Mouse (Mus musculus): ENCODE measurements around the gene Krt39. TPM values are rescaled to one million over a fixed set of nuclear protein-coding genes. Genes with fewer than 3 reads are reported as not detected.

The Krt39 gene
- total and polyA plus RNA-seq, 2 experiments from 2014 or later: not detected

DNA sequence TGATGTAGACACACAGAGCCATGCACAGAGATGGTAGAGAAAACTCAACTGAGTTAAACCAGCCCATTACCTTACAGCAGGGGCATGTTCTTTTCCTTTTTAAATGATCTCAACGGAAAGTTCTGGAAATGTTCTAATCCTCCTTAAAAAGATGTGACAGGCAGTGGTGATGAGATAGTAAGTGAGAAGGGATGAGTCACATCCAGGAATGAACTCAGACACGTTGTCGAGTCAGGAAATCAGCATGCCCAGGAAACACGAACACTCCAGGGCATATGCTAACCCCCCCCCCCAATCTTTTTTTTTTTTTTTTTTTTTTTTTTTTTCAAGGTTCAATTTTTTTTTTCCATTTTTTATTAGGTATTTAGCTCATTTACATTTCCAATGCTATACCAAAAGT is 48.7 kb downstream of the Krt39 start:
- Histone ChIP-seq H3K4me1 (ENCODE audit: insufficient read depth, low read length) (no peaks in the 10 kb centered on the region), H3K4me3 (ENCODE audit: low read length) (no peak overlapping the region), H3K4me2 (ENCODE audit: low read depth, low read length) (no peak overlapping the region), H3K27ac (no peak overlapping the region), H3K9ac (replicated peaks; ENCODE audit: low read length) (no peak overlapping the region), H3K36me3 (ENCODE audit: insufficient read depth, low read length) (no peaks in the 10 kb centered on the region), H3K9me3 (ENCODE audit: low read length) (no peaks in the 10 kb centered on the region), H3K27me3 (ENCODE audit: insufficient read depth, low read length) (no peaks in the 10 kb centered on the region)
- 70% methylated on average over 4 of the region's 4 CpGs for WGBS
- no peak for TF ChIP-seq CTCF (IDR thresholded peaks at IDR 0.05; ENCODE audit: low read depth)
- ATAC-seq (no peak), DNase-seq (ENCODE audit: low spot score) (no peak)

DNA sequence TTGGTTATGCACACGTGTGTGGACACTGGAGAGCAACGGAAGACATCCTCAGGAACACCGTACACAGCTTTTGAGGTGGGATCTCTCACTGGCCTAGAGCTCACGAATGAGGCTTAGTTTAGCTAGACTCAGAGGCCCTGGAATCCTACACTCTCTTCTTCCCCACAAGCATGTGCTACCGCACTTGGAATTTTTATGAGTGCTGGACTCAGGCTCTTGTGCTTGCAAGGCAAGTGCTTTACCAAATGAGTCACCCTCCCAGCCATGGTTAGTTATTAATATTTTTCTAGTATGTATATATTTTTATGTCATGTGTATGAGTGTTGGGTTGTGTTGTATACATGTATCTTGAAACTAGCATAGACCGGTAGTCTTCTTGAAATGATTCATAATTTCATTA is 49.2 kb downstream of the Krt39 start:
- Histone ChIP-seq H3K4me1 (ENCODE audit: insufficient read depth, low read length) (no peaks in the 10 kb centered on the region), H3K27me3 (ENCODE audit: insufficient read depth, low read length) (no peaks in the 10 kb centered on the region), H3K4me2 (ENCODE audit: low read depth, low read length) (no peak overlapping the region), H3K27ac (no peak overlapping the region), H3K4me3 (ENCODE audit: low read length) (no peak overlapping the region), H3K9me3 (ENCODE audit: low read length) (no peaks in the 10 kb centered on the region), H3K9ac (replicated peaks; ENCODE audit: low read length) (no peak overlapping the region), H3K36me3 (ENCODE audit: insufficient read depth, low read length) (no peaks in the 10 kb centered on the region)
- no peak for ATAC-seq
- no peak for DNase-seq (ENCODE audit: low spot score)
- 91% methylated on average over 6 of the region's 6 CpGs for WGBS
- TF ChIP-seq CTCF (IDR thresholded peaks at IDR 0.05; ENCODE audit: low read depth): no peak

DNA sequence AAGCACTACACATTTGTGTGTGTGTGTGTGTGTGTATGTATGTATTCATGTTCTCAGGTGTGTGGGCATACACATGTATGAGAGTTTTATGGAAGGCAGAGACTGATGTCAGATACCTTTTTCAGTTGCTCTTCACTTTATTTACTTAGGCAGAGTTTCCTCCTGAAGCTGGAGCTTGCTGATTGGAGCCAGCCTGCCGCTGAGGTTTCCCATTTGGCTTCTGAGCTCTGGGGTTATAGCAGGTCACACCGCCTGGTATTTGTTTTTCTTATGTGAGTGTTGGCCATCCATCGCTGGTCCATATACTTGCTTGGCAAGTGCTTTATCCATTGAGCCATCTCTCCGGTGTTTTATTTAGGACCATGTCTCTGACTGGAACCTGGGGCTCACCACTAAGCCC is 51.9 kb downstream of the Krt39 start:
- H3K4me3 ChIP-seq (ENCODE audit: low read length): no peak overlapping the region
- H3K9me3 ChIP-seq (ENCODE audit: low read length): no peaks in the 10 kb centered on the region
- no peaks in the 10 kb centered on the region for H3K27me3 ChIP-seq (ENCODE audit: insufficient read depth, low read length)
- no peaks in the 10 kb centered on the region for H3K36me3 ChIP-seq (ENCODE audit: insufficient read depth, low read length)
- DNase-seq (ENCODE audit: low spot score) (no peak), ATAC-seq (no peak)
- WGBS: 93% methylated on average over 4 of the region's 4 CpGs
- H3K4me1 ChIP-seq (ENCODE audit: insufficient read depth, low read length): no peaks in the 10 kb centered on the region
- H3K9ac ChIP-seq (replicated peaks; ENCODE audit: low read length): no peak overlapping the region
- no peak overlapping the region for H3K27ac ChIP-seq
- no peak for TF ChIP-seq CTCF (IDR thresholded peaks at IDR 0.05; ENCODE audit: low read depth)
- no peak overlapping the region for H3K4me2 ChIP-seq (ENCODE audit: low read depth, low read length)

DNA sequence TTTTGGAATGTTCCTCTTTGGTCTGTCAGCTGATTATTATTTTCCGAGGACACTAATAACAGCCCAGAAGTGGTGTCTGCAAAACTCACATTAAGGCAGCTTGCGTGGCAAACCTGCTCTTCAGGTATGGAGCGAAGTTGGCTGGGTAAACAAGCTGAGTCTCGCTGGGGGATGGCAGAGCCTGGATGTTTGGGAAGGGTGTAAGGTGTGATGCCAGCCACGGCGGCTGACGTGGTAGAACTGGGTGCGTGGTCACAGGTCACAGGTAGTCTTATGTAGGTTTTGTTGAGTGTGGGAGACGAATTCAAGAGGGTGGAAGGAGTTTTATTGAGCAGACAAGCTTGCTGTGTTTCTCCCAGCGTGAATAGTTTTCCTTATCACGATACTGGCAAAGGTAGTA is 52.6 kb downstream of the Krt39 start:
- TF ChIP-seq CTCF (IDR thresholded peaks at IDR 0.05; ENCODE audit: low read depth): no peak
- Histone ChIP-seq H3K9ac (replicated peaks; ENCODE audit: low read length) (no peak overlapping the region), H3K9me3 (ENCODE audit: low read length) (no peaks in the 10 kb centered on the region), H3K4me1 (ENCODE audit: insufficient read depth, low read length) (no peaks in the 10 kb centered on the region), H3K27me3 (ENCODE audit: insufficient read depth, low read length) (no peaks in the 10 kb centered on the region), H3K27ac (no peak overlapping the region), H3K4me3 (ENCODE audit: low read length) (no peak overlapping the region), H3K36me3 (ENCODE audit: insufficient read depth, low read length) (no peaks in the 10 kb centered on the region), H3K4me2 (ENCODE audit: low read depth, low read length) (no peak overlapping the region)
- WGBS: 88% methylated on average over 11 of the region's 11 CpGs
- ATAC-seq: no peak
- no peak for DNase-seq (ENCODE audit: low spot score)

DNA sequence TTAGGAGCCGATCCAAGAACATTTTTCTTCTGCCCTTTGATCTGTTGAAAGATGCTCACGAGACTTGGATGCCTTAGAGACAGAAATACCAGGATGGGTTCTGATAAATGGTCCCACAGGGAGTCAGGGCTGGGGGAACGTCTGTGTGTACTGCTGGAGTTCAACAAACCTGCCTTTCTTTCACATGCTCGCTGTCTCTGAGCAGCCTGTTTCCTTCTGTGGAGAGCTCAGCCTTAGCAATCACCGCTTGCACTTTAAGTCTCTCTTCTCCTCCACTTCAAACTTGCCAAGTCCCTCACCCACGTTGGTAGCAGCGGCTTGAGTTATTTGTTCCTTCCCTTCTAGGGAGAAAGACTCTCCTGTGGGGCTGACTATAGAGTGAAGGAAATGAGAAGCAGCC is 54.8 kb downstream of the Krt39 start:
- H3K4me3 ChIP-seq (ENCODE audit: low read length): no peak overlapping the region
- H3K27ac ChIP-seq: no peak overlapping the region
- no peak for ATAC-seq
- no peaks in the 10 kb centered on the region for H3K9me3 ChIP-seq (ENCODE audit: low read length)
- no peak overlapping the region for H3K4me2 ChIP-seq (ENCODE audit: low read depth, low read length)
- TF ChIP-seq CTCF (IDR thresholded peaks at IDR 0.05; ENCODE audit: low read depth): no peak
- 37% methylated on average over 7 of the region's 7 CpGs for WGBS
- peak; percentile 7 for DNase-seq (ENCODE audit: low spot score)
- H3K4me1 ChIP-seq (ENCODE audit: insufficient read depth, low read length): no peaks in the 10 kb centered on the region
- H3K27me3 ChIP-seq (ENCODE audit: insufficient read depth, low read length): no peaks in the 10 kb centered on the region
- no peaks in the 10 kb centered on the region for H3K36me3 ChIP-seq (ENCODE audit: insufficient read depth, low read length)
- no peak overlapping the region for H3K9ac ChIP-seq (replicated peaks; ENCODE audit: low read length)

DNA sequence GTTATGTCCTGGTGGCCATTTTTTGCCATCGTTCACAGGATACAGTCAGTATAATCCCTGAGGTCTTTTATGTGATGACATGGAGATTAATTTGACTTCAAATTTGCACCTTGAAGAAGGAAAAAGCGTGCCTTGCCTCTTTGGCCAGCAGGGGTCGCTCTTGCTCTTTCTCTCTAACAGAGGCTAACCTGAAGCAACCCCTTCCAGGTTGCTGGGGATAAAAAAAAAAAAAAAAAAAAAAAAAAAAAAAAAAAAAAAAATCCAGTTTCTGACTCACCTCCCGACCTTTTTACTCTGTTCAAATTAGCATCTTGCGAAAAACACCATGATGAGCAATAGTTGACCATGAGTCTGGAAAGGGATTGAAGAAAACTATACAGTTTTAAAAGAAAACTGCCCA is 56.3 kb downstream of the Krt39 start:
- Histone ChIP-seq H3K27ac (no peak overlapping the region), H3K27me3 (ENCODE audit: insufficient read depth, low read length) (no peaks in the 10 kb centered on the region), H3K9ac (replicated peaks; ENCODE audit: low read length) (no peak overlapping the region), H3K9me3 (ENCODE audit: low read length) (no peaks in the 10 kb centered on the region), H3K36me3 (ENCODE audit: insufficient read depth, low read length) (no peaks in the 10 kb centered on the region), H3K4me3 (ENCODE audit: low read length) (no peak overlapping the region), H3K4me1 (ENCODE audit: insufficient read depth, low read length) (no peaks in the 10 kb centered on the region), H3K4me2 (ENCODE audit: low read depth, low read length) (no peak overlapping the region)
- peak; percentile 86 for TF ChIP-seq CTCF (IDR thresholded peaks at IDR 0.05; ENCODE audit: low read depth)
- DNase-seq (ENCODE audit: low spot score): peak; percentile 93
- ATAC-seq: no peak
- WGBS: 11% methylated on average over 5 of the region's 5 CpGs

Other genes starting within 250 kb of the Krt39 start
- gene Krt24, start 236.1 kb downstream of the Krt39 start, total RNA-seq (2014; rRNA removed): not detected in 2 replicates
- gene Krt24, start 236.1 kb downstream of the Krt39 start, polyA plus RNA-seq (2015; fragmentation: Nextera tagmentation; extraction: Ambion mirVana): 0.23 and 0.32 TPM in 2 replicates
- gene Krt25, start 198.4 kb downstream of the Krt39 start, total RNA-seq (2014; rRNA removed): 1.3 and 1.4 TPM in 2 replicates
- gene Krt25, start 198.4 kb downstream of the Krt39 start, polyA plus RNA-seq (2015; fragmentation: Nextera tagmentation; extraction: Ambion mirVana): 1.3 and 1.4 TPM in 2 replicates
- gene Krt26, start 183.4 kb downstream of the Krt39 start, total RNA-seq (2014; rRNA removed): 0.50 and 0.99 TPM in 2 replicates
- 0.50 and 0.79 TPM in 2 replicates for gene Krt26, start 183.4 kb downstream of the Krt39 start, polyA plus RNA-seq (2015; fragmentation: Nextera tagmentation; extraction: Ambion mirVana)
- 0.40 and 0.89 TPM in 2 replicates for gene Krt27, start 170.2 kb downstream of the Krt39 start, total RNA-seq (2014; rRNA removed)
- 0.34 and 0.35 TPM in 2 replicates for gene Krt27, start 170.2 kb downstream of the Krt39 start, polyA plus RNA-seq (2015; fragmentation: Nextera tagmentation; extraction: Ambion mirVana)
- gene Krt28, start 146.4 kb downstream of the Krt39 start, total RNA-seq (2014; rRNA removed): 0.05 and 0.75 TPM in 2 replicates
- 0.58 and 0.67 TPM in 2 replicates for gene Krt28, start 146.4 kb downstream of the Krt39 start, polyA plus RNA-seq (2015; fragmentation: Nextera tagmentation; extraction: Ambion mirVana)
- gene Krt10, start 132.0 kb downstream of the Krt39 start, total RNA-seq (2014; rRNA removed): 1.7 and 1.9 TPM in 2 replicates
- gene Krt10, start 132.0 kb downstream of the Krt39 start, polyA plus RNA-seq (2015; fragmentation: Nextera tagmentation; extraction: Ambion mirVana): 40.4 and 45.1 TPM in 2 replicates
- 0.68 TPM in 2 replicates for gene Krt12, start 99.1 kb downstream of the Krt39 start, total RNA-seq (2014; rRNA removed)
- 0.50 and 0.53 TPM in 2 replicates for gene Krt12, start 99.1 kb downstream of the Krt39 start, polyA plus RNA-seq (2015; fragmentation: Nextera tagmentation; extraction: Ambion mirVana)
- gene Krt20, start 83.2 kb downstream of the Krt39 start, total RNA-seq (2014; rRNA removed): 0.18 TPM in 1 of 2 replicates, not detected in the other
- 0.11 and 0.24 TPM in 2 replicates for gene Krt20, start 83.2 kb downstream of the Krt39 start, polyA plus RNA-seq (2015; fragmentation: Nextera tagmentation; extraction: Ambion mirVana)
- gene Krt23, start 28.2 kb downstream of the Krt39 start, total RNA-seq (2014; rRNA removed): not detected in 2 replicates
- gene Krt23, start 28.2 kb downstream of the Krt39 start, polyA plus RNA-seq (2015; fragmentation: Nextera tagmentation; extraction: Ambion mirVana): 0.40 and 0.41 TPM in 2 replicates
- gene Krt40, start 21.8 kb upstream of the Krt39 start, total RNA-seq (2014; rRNA removed): not detected in 2 replicates
- not detected in 2 replicates for gene Krt40, start 21.8 kb upstream of the Krt39 start, polyA plus RNA-seq (2015; fragmentation: Nextera tagmentation; extraction: Ambion mirVana)
- not detected in 2 replicates for gene Krtap3-3, start 29.5 kb upstream of the Krt39 start, total RNA-seq (2014; rRNA removed)
- gene Krtap3-3, start 29.5 kb upstream of the Krt39 start, polyA plus RNA-seq (2015; fragmentation: Nextera tagmentation; extraction: Ambion mirVana): not detected in 2 replicates
- not detected in 2 replicates for gene Krtap3-2, start 35.5 kb upstream of the Krt39 start, total RNA-seq (2014; rRNA removed)
- gene Krtap3-2, start 35.5 kb upstream of the Krt39 start, polyA plus RNA-seq (2015; fragmentation: Nextera tagmentation; extraction: Ambion mirVana): not detected in 2 replicates
- gene Gm11939, start 38.1 kb upstream of the Krt39 start, total RNA-seq (2014; rRNA removed): not detected in 2 replicates
- not detected in 2 replicates for gene Gm11939, start 38.1 kb upstream of the Krt39 start, polyA plus RNA-seq (2015; fragmentation: Nextera tagmentation; extraction: Ambion mirVana)
- gene Krtap3-1, start 45.3 kb upstream of the Krt39 start, total RNA-seq (2014; rRNA removed): not detected in 2 replicates
- not detected in 2 replicates for gene Krtap3-1, start 45.3 kb upstream of the Krt39 start, polyA plus RNA-seq (2015; fragmentation: Nextera tagmentation; extraction: Ambion mirVana)
- gene Krtap1-5, start 59.7 kb upstream of the Krt39 start, total RNA-seq (2014; rRNA removed): not detected in 2 replicates
- gene Krtap1-5, start 59.7 kb upstream of the Krt39 start, polyA plus RNA-seq (2015; fragmentation: Nextera tagmentation; extraction: Ambion mirVana): not detected in 2 replicates
- not detected in 2 replicates for gene Krtap1-4, start 62.3 kb upstream of the Krt39 start, total RNA-seq (2014; rRNA removed)
- not detected in 2 replicates for gene Krtap1-4, start 62.3 kb upstream of the Krt39 start, polyA plus RNA-seq (2015; fragmentation: Nextera tagmentation; extraction: Ambion mirVana)
- not detected in 2 replicates for gene Krtap1-3, start 70.0 kb upstream of the Krt39 start, total RNA-seq (2014; rRNA removed)
- not detected in 2 replicates for gene Krtap1-3, start 70.0 kb upstream of the Krt39 start, polyA plus RNA-seq (2015; fragmentation: Nextera tagmentation; extraction: Ambion mirVana)
- gene Krtap9-3, start 76.8 kb upstream of the Krt39 start, total RNA-seq (2014; rRNA removed): not detected in 2 replicates
- gene Krtap9-3, start 76.8 kb upstream of the Krt39 start, polyA plus RNA-seq (2015; fragmentation: Nextera tagmentation; extraction: Ambion mirVana): not detected in 2 replicates
- not detected in 2 replicates for gene Gm11938, start 82.0 kb upstream of the Krt39 start, total RNA-seq (2014; rRNA removed)
- not detected in 2 replicates for gene Gm11938, start 82.0 kb upstream of the Krt39 start, polyA plus RNA-seq (2015; fragmentation: Nextera tagmentation; extraction: Ambion mirVana)
- not detected in 2 replicates for gene Gm11937, start 88.9 kb upstream of the Krt39 start, total RNA-seq (2014; rRNA removed)
- gene Gm11937, start 88.9 kb upstream of the Krt39 start, polyA plus RNA-seq (2015; fragmentation: Nextera tagmentation; extraction: Ambion mirVana): not detected in 2 replicates
- gene Krtap2-4, start 93.5 kb upstream of the Krt39 start, total RNA-seq (2014; rRNA removed): 2.8 TPM in 1 of 2 replicates, not detected in the other
- gene Krtap2-4, start 93.5 kb upstream of the Krt39 start, polyA plus RNA-seq (2015; fragmentation: Nextera tagmentation; extraction: Ambion mirVana): not detected in 2 replicates
- not detected in 2 replicates for gene Gm11562, start 99.1 kb upstream of the Krt39 start, total RNA-seq (2014; rRNA removed)
- not detected in 2 replicates for gene Gm11562, start 99.1 kb upstream of the Krt39 start, polyA plus RNA-seq (2015; fragmentation: Nextera tagmentation; extraction: Ambion mirVana)
- gene Krtap4-1, start 106.9 kb upstream of the Krt39 start, total RNA-seq (2014; rRNA removed): not detected in 2 replicates
- gene Krtap4-1, start 106.9 kb upstream of the Krt39 start, polyA plus RNA-seq (2015; fragmentation: Nextera tagmentation; extraction: Ambion mirVana): not detected in 2 replicates
- gene Krtap4-2, start 113.7 kb upstream of the Krt39 start, total RNA-seq (2014; rRNA removed): not detected in 2 replicates
- gene Krtap4-2, start 113.7 kb upstream of the Krt39 start, polyA plus RNA-seq (2015; fragmentation: Nextera tagmentation; extraction: Ambion mirVana): not detected in 2 replicates
- gene Krtap4-7, start 122.8 kb upstream of the Krt39 start, total RNA-seq (2014; rRNA removed): not detected in 2 replicates
- not detected in 2 replicates for gene Krtap4-7, start 122.8 kb upstream of the Krt39 start, polyA plus RNA-seq (2015; fragmentation: Nextera tagmentation; extraction: Ambion mirVana)
- not detected in 2 replicates for gene Gm11555, start 128.9 kb upstream of the Krt39 start, total RNA-seq (2014; rRNA removed)
- gene Gm11555, start 128.9 kb upstream of the Krt39 start, polyA plus RNA-seq (2015; fragmentation: Nextera tagmentation; extraction: Ambion mirVana): not detected in 2 replicates
- gene Gm11563, start 137.6 kb upstream of the Krt39 start, total RNA-seq (2014; rRNA removed): not detected in 2 replicates
- not detected in 2 replicates for gene Gm11563, start 137.6 kb upstream of the Krt39 start, polyA plus RNA-seq (2015; fragmentation: Nextera tagmentation; extraction: Ambion mirVana)
- gene Krtap4-6, start 144.6 kb upstream of the Krt39 start, total RNA-seq (2014; rRNA removed): not detected in 2 replicates
- not detected in 2 replicates for gene Krtap4-6, start 144.6 kb upstream of the Krt39 start, polyA plus RNA-seq (2015; fragmentation: Nextera tagmentation; extraction: Ambion mirVana)
- gene Gm14190, start 169.4 kb upstream of the Krt39 start, total RNA-seq (2014; rRNA removed): not detected in 2 replicates
- gene Gm14190, start 169.4 kb upstream of the Krt39 start, polyA plus RNA-seq (2015; fragmentation: Nextera tagmentation; extraction: Ambion mirVana): not detected in 2 replicates
- not detected in 2 replicates for gene Gm14180, start 213.0 kb upstream of the Krt39 start, total RNA-seq (2014; rRNA removed)
- not detected in 2 replicates for gene Gm14180, start 213.0 kb upstream of the Krt39 start, polyA plus RNA-seq (2015; fragmentation: Nextera tagmentation; extraction: Ambion mirVana)